Mouse (Mus musculus): Measurements from ENCODE around the gene Ift22. TPM values are rescaled to one million over a fixed set of nuclear protein-coding genes. Genes with fewer than 3 reads are reported as not detected.

Gene Ift22
- polyA plus RNA-seq, 1 experiment, result 21.6 TPM

DNA sequence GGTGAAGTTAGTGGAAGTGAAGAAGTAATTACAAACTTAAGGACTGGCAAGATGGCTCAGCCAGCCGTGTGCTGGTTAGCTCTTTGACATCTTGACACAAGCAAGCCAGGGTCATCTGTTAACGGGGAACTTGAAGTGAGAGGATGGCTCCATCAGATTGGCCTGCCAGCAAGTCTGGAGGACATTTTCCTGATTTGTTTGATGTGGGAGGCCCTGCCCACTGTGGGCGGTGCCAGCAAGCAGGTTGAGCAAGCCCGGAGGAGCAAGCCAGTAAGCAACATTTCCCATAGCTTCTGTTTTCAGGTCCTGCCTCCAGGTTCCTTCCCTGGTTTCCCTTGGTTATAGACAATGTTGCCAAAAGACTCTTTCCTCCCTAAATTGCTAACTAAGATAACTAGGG is 47.7 kb downstream of the Ift22 start:
- Histone ChIP-seq H3K27me3 (ENCODE audit: control insufficient read depth, insufficient read depth, insufficient read length) (no peaks in the 10 kb centered on the region), H3K36me3 (ENCODE audit: control insufficient read depth, insufficient read depth) (peaks cover 9% of the 10 kb centered on the region), H3ac (ENCODE audit: control insufficient read depth, insufficient read length, low read depth) (no peak overlapping the region), H3K79me2 (ENCODE audit: control insufficient read depth, insufficient read depth) (peaks cover 67% of the 10 kb centered on the region), H3K4me3 (ENCODE audit: insufficient read depth, poor library complexity, severe bottlenecking) (no peak overlapping the region), H3K79me3 (ENCODE audit: low read depth) (peaks cover 27% of the 10 kb centered on the region)
- TF ChIP-seq CEBPB (IDR thresholded peaks at IDR 0.05; ENCODE audit: low read depth) (no peak), MYOD1 (IDR thresholded peaks at IDR 0.05; ENCODE audit: control insufficient read depth, insufficient read length, low read depth) (no peak), USF1 (IDR thresholded peaks at IDR 0.05; ENCODE audit: low read depth) (no peak), CTCF (IDR thresholded peaks at IDR 0.05; ENCODE audit: control insufficient read depth, insufficient read depth, insufficient read length) (no peak), MYOG (IDR thresholded peaks at IDR 0.05; ENCODE audit: control insufficient read depth, extremely low read depth, insufficient read length) (no peak), MAX (IDR thresholded peaks at IDR 0.05) (no peak), FOSL1 (IDR thresholded peaks at IDR 0.05; ENCODE audit: insufficient read depth, low read length, poor library complexity, severe bottlenecking) (no peak)

DNA sequence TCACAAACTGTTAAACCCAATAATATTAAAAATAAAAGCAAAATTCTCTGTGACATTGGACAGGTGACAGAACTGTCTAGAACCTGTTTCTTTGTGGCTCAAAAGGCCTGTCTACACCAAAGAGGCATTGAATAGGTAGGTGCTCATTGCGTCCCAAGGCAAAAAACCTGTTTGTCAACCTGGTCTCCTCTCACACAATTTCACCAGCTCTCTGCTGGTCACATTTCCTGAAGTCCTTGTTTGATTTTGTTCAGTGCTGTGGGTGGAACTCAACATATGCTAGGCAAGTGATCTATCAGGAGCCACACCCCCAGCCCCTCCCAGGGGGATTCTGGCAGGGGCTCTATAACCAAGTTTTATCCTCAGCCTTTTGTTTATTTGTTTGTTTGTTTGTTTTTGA is 49.3 kb downstream of the Ift22 start:
- Histone ChIP-seq H3K79me2 (ENCODE audit: control insufficient read depth, insufficient read depth) (peaks cover 70% of the 10 kb centered on the region), H3ac (ENCODE audit: control insufficient read depth, insufficient read length, low read depth) (no peak overlapping the region), H3K27me3 (ENCODE audit: control insufficient read depth, insufficient read depth, insufficient read length) (no peaks in the 10 kb centered on the region), H3K79me3 (ENCODE audit: low read depth) (peaks cover 27% of the 10 kb centered on the region), H3K4me3 (ENCODE audit: insufficient read depth, poor library complexity, severe bottlenecking) (no peak overlapping the region), H3K36me3 (ENCODE audit: control insufficient read depth, insufficient read depth) (peaks cover 9% of the 10 kb centered on the region)
- TF ChIP-seq MYOD1 (IDR thresholded peaks at IDR 0.05; ENCODE audit: control insufficient read depth, insufficient read length, low read depth) (no peak), USF1 (IDR thresholded peaks at IDR 0.05; ENCODE audit: low read depth) (no peak), CEBPB (IDR thresholded peaks at IDR 0.05; ENCODE audit: low read depth) (no peak), CTCF (IDR thresholded peaks at IDR 0.05; ENCODE audit: control insufficient read depth, insufficient read depth, insufficient read length) (no peak), MAX (IDR thresholded peaks at IDR 0.05) (no peak), MYOG (IDR thresholded peaks at IDR 0.05; ENCODE audit: control insufficient read depth, extremely low read depth, insufficient read length) (no peak), FOSL1 (IDR thresholded peaks at IDR 0.05; ENCODE audit: insufficient read depth, low read length, poor library complexity, severe bottlenecking) (no peak)

DNA sequence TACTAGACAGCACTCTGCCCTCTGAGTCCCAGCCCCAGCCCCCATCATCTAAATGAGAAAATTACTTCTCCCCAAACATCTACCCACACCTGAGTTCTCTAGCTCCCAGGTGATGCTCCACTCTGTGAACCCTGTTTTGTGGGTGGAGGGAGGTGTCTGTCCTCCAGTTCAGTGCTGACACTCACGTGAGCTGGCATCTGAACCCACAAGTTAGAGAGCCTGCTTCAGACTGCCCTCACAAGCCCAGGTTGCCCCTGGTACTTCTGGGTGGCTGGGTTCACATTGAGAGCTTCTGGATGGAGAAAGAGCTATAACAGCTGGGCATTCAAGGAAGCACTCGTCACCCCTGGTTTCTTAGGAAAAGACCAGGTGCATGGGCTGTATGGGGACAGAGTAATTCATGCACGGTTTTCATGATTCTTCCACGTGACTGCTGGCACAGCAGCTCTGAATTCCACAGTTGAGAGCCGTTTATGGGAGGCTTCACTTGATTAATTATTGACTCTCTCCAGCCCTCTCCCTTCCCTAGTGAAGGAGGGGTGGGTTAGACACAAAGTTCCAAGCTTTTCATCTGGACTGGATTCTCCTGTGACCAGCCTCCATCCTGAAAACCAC is 51.1 kb downstream of the Ift22 start:
- peaks cover 24% of the 10 kb centered on the region for H3K36me3 ChIP-seq (ENCODE audit: control insufficient read depth, insufficient read depth)
- no peaks in the 10 kb centered on the region for H3K27me3 ChIP-seq (ENCODE audit: control insufficient read depth, insufficient read depth, insufficient read length)
- peaks cover 26% of the 10 kb centered on the region for H3K79me3 ChIP-seq (ENCODE audit: low read depth)
- no peak for TF ChIP-seq MYOD1 (IDR thresholded peaks at IDR 0.05; ENCODE audit: control insufficient read depth, insufficient read length, low read depth)
- no peak for TF ChIP-seq MAX (IDR thresholded peaks at IDR 0.05)
- no peak for TF ChIP-seq CEBPB (IDR thresholded peaks at IDR 0.05; ENCODE audit: low read depth)
- TF ChIP-seq CTCF (IDR thresholded peaks at IDR 0.05; ENCODE audit: control insufficient read depth, insufficient read depth, insufficient read length), result no peak
- no peak for TF ChIP-seq MYOG (IDR thresholded peaks at IDR 0.05; ENCODE audit: control insufficient read depth, extremely low read depth, insufficient read length)
- TF ChIP-seq USF1 (IDR thresholded peaks at IDR 0.05; ENCODE audit: low read depth), result no peak
- TF ChIP-seq FOSL1 (IDR thresholded peaks at IDR 0.05; ENCODE audit: insufficient read depth, low read length, poor library complexity, severe bottlenecking), result no peak
- no peak overlapping the region for H3K4me3 ChIP-seq (ENCODE audit: insufficient read depth, poor library complexity, severe bottlenecking)
- peaks cover 78% of the 10 kb centered on the region for H3K79me2 ChIP-seq (ENCODE audit: control insufficient read depth, insufficient read depth)
- H3ac ChIP-seq (ENCODE audit: control insufficient read depth, insufficient read length, low read depth), result no peak overlapping the region

DNA sequence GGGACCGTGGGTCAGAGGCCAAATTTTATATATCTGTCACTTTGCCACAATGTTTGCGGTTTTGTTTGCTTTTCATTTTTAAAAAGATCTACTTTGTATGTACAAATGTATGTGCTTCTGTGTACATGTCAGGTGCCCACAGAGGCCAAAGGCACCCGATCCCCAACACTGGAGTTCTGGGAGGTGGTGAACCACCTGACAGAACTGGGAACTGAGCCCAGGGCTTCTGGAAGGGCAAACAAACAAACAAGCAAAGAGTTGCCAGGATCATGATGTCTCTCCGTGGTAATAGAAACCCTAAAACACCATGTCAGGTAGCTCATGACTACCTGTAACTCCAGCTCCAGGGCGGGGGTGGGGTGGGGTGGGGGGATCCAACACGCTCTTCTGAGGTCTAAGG is 52.1 kb downstream of the Ift22 start:
- Histone ChIP-seq H3K36me3 (ENCODE audit: control insufficient read depth, insufficient read depth) (peaks cover 30% of the 10 kb centered on the region), H3K79me2 (ENCODE audit: control insufficient read depth, insufficient read depth) (peaks cover 78% of the 10 kb centered on the region), H3ac (ENCODE audit: control insufficient read depth, insufficient read length, low read depth) (no peak overlapping the region), H3K79me3 (ENCODE audit: low read depth) (peaks cover 16% of the 10 kb centered on the region), H3K4me3 (ENCODE audit: insufficient read depth, poor library complexity, severe bottlenecking) (no peak overlapping the region), H3K27me3 (ENCODE audit: control insufficient read depth, insufficient read depth, insufficient read length) (no peaks in the 10 kb centered on the region)
- TF ChIP-seq CEBPB (IDR thresholded peaks at IDR 0.05; ENCODE audit: low read depth), result no peak
- no peak for TF ChIP-seq FOSL1 (IDR thresholded peaks at IDR 0.05; ENCODE audit: insufficient read depth, low read length, poor library complexity, severe bottlenecking)
- no peak for TF ChIP-seq USF1 (IDR thresholded peaks at IDR 0.05; ENCODE audit: low read depth)
- TF ChIP-seq MAX (IDR thresholded peaks at IDR 0.05), result no peak
- TF ChIP-seq MYOG (IDR thresholded peaks at IDR 0.05; ENCODE audit: control insufficient read depth, extremely low read depth, insufficient read length), result no peak
- TF ChIP-seq MYOD1 (IDR thresholded peaks at IDR 0.05; ENCODE audit: control insufficient read depth, insufficient read length, low read depth), result no peak
- TF ChIP-seq CTCF (IDR thresholded peaks at IDR 0.05; ENCODE audit: control insufficient read depth, insufficient read depth, insufficient read length), result no peak

DNA sequence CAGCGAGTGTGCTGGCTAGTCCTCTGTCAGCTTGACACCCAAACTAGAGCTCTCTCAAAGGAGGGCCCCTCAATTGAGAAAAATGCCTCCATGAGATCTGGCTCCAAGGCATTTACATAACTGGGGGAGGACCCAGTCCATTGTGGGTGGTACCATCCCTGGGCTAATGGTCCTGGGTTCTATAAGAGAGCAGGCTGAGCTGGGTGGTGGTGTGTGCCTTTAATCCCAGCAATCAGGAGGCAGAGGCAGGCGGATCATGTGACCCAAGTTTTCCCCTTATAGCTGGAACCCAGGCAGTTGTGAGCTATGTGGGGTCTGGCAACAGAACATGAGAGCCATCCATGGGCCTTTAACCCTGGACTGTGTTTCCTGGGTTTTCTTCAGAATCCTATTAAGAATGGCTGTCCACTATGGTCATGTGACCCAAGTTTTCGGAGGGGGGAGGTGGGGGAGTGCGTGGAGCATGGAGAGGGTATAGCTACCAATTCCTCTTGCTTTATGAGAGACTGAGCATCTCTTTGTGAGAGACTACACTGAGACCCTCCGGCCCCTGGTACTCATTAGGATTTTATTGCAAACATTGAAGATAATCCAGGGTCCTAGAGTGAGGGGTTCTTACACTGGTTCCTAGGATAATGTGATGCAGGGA is 53.5 kb downstream of the Ift22 start:
- peak; percentile 59 for TF ChIP-seq USF1 (IDR thresholded peaks at IDR 0.05; ENCODE audit: low read depth)
- TF ChIP-seq CEBPB (IDR thresholded peaks at IDR 0.05; ENCODE audit: low read depth), result no peak
- Histone ChIP-seq H3ac (ENCODE audit: control insufficient read depth, insufficient read length, low read depth) (no peak overlapping the region), H3K27me3 (ENCODE audit: control insufficient read depth, insufficient read depth, insufficient read length) (no peaks in the 10 kb centered on the region), H3K4me3 (ENCODE audit: insufficient read depth, poor library complexity, severe bottlenecking) (peak overlapping the region; percentile 53), H3K79me2 (ENCODE audit: control insufficient read depth, insufficient read depth) (peaks cover 67% of the 10 kb centered on the region), H3K36me3 (ENCODE audit: control insufficient read depth, insufficient read depth) (peaks cover 36% of the 10 kb centered on the region), H3K79me3 (ENCODE audit: low read depth) (peaks cover 14% of the 10 kb centered on the region)

All from C2C12 (cell line).